Comparison of ENCODE assay signal across 10 mouse cellular contexts in genomic region chr9:27289543-27290308, GRCm38 (mm10). TPM values are rescaled to one million over a fixed set of nuclear protein-coding genes. Genes with fewer than 3 reads are reported as not detected.
DNase-seq lines count a peak whose midpoint lies in the region; ATAC-seq lines count a peak whose summit lies in the region.
"Had no signal": no experiment of that assay in that cellular context is flagged by ENCODE, and none has a peak within 500 bp of the region (broad histone marks: within the 10 kb centered on the region; RNA-seq: fewer than 3 reads in every experiment).

No protein-coding gene starts in this region.

- 0 out of 2 replicates have a peak overlapping the region, but pooled peaks have one; percentile 10 for H3K9ac ChIP-seq in heart, embryonic 11.5 days (ENCODE audit: low read depth, low read length)
- H3K9ac ChIP-seq in heart, embryonic 16.5 days (ENCODE audit: low read length), result peak overlapping the region; percentile 14; the same call in 1 of the 2 replicates
- no peak overlapping the region for H3K9ac ChIP-seq in midbrain, embryonic 11.5 days (ENCODE audit: low read length)

- ATAC-seq in heart, embryonic 11.5 days (replicated peaks; ENCODE audit: insufficient number of reproducible peaks, low FRiP score, low TSS enrichment), result no peak
- ATAC-seq in heart, embryonic 16.5 days (replicated peaks; ENCODE audit: extremely low read depth, insufficient read depth, low FRiP score), result peak; percentile 70
- ATAC-seq in midbrain, embryonic 11.5 days (ENCODE audit: low FRiP score), result peak; percentile 62; the same call in 1 of the 2 replicates

- peaks cover 15% of the 10 kb centered on the region for H3K4me1 ChIP-seq in heart, embryonic 11.5 days (ENCODE audit: control insufficient read depth, insufficient read depth, low read length)
- peaks cover 20% of the 10 kb centered on the region for H3K4me1 ChIP-seq in heart, embryonic 16.5 days (ENCODE audit: control insufficient read depth, insufficient read depth, low read length)
- H3K4me1 ChIP-seq in midbrain, embryonic 11.5 days (ENCODE audit: control insufficient read depth, insufficient read depth, low read length), result peaks cover 11% of the 10 kb centered on the region; the same call in 1 of the 2 replicates

- H3K27me3 ChIP-seq in heart, embryonic 11.5 days (ENCODE audit: control insufficient read depth, insufficient read depth, low read length), result peaks cover 3% of the 10 kb centered on the region; the same call in 1 of the 2 replicates
- H3K27me3 ChIP-seq in heart, embryonic 16.5 days (ENCODE audit: control insufficient read depth, insufficient read depth, low read length), result no peaks in the 10 kb centered on the region
- no peaks in the 10 kb centered on the region for H3K27me3 ChIP-seq in midbrain, embryonic 11.5 days (ENCODE audit: control insufficient read depth, insufficient read depth, low read length)

- DNase-seq in heart, adult 8-10 months (ENCODE audit: low spot score), result no peak
- peak; percentile 44 for DNase-seq in brain, adult 2 months (ENCODE audit: low read depth, low spot score)
- DNase-seq in midbrain, embryonic 11.5 days (ENCODE audit: low spot score, missing footprints), result peak; percentile 84
- DNase-seq in gastrocnemius, adult 18-20 months (ENCODE audit: low spot score), result no peak
- no peak for DNase-seq in thymus, adult 18-20 months
- DNase-seq in urinary bladder, postnatal 36 days (ENCODE audit: low spot score in 2 of 2), result no peak
- DNase-seq: cerebellum, adult 2 months; lung, postnatal 14 days had no signal

- no peak overlapping the region for H3K4me3 ChIP-seq in heart, embryonic 11.5 days (ENCODE audit: low read depth, low read length)
- H3K4me3 ChIP-seq in heart, embryonic 16.5 days (ENCODE audit: low read length), result no peak overlapping the region
- H3K4me3 ChIP-seq in midbrain, embryonic 11.5 days (ENCODE audit: low read depth, low read length), result no peak overlapping the region

- no peaks in the 10 kb centered on the region for H3K9me3 ChIP-seq in heart, embryonic 11.5 days (replicated peaks; ENCODE audit: control insufficient read depth, low read length)
- no peaks in the 10 kb centered on the region for H3K9me3 ChIP-seq in heart, embryonic 16.5 days (replicated peaks; ENCODE audit: control insufficient read depth, low read length)
- H3K9me3 ChIP-seq in midbrain, embryonic 11.5 days (ENCODE audit: control insufficient read depth, low read length), result no peaks in the 10 kb centered on the region

- H3K4me2 ChIP-seq in heart, embryonic 11.5 days, result peak overlapping the region; percentile 24
- peak overlapping the region; percentile 29; the same call in 1 of the 2 replicates for H3K4me2 ChIP-seq in heart, embryonic 16.5 days (ENCODE audit: low read depth, low read length)
- no peak overlapping the region for H3K4me2 ChIP-seq in midbrain, embryonic 11.5 days

- H3K27ac ChIP-seq in heart, embryonic 11.5 days (ENCODE audit: low read depth, low read length), result peak overlapping the region; percentile 50; the same call in 1 of the 2 replicates
- H3K27ac ChIP-seq in heart, embryonic 16.5 days (ENCODE audit: low read length), result peak overlapping the region; percentile 70
- H3K27ac ChIP-seq in midbrain, embryonic 11.5 days (ENCODE audit: low read depth, low read length), result no peak overlapping the region

- H3K36me3 ChIP-seq in heart, embryonic 11.5 days (ENCODE audit: control insufficient read depth, insufficient read depth, low read length), result no peaks in the 10 kb centered on the region
- no peaks in the 10 kb centered on the region for H3K36me3 ChIP-seq in heart, embryonic 16.5 days (ENCODE audit: control insufficient read depth, insufficient read depth)
- no peaks in the 10 kb centered on the region for H3K36me3 ChIP-seq in midbrain, embryonic 11.5 days (ENCODE audit: control insufficient read depth, insufficient read depth, low read length)

- 38% methylated on average over 7 of the region's 7 CpGs for WGBS in heart, embryonic 11.5 days (ENCODE audit: insufficient replicate concordance)
- WGBS in heart, embryonic 16.5 days, result 20% methylated on average over 7 of the region's 7 CpGs
- WGBS in midbrain, embryonic 11.5 days, result 53% methylated on average over 7 of the region's 7 CpGs

RNA-seq across cellular contexts. Expression of gene Igsf9b, which starts 9.3 kb away (rescaled TPM):
- 1.7 and 2.8 TPM in 2 replicates for polyA plus RNA-seq in heart, embryonic 11.5 days (2014; fragmentation: Nextera tagmentation; extraction: Ambion mirVana)
- 1 to 10 TPM; 3.7 to 4.9 (median 4.4) TPM for total RNA-seq in heart, adult 8-10 months (2022)
- polyA plus RNA-seq in heart, embryonic 16.5 days (2015; fragmentation: Nextera tagmentation; extraction: Ambion mirVana), result 3.5 and 4.0 TPM in 2 replicates
- polyA plus RNA-seq in midbrain, embryonic 11.5 days (2014; fragmentation: Nextera tagmentation; extraction: Ambion mirVana), result 4.2 and 5.2 TPM in 2 replicates
- 1 to 10 TPM in 1 of 2 experiments, under 1 TPM in 1; 0.78 to 1.4 TPM for total RNA-seq in gastrocnemius, adult 18-20 months (2021)

Comparison
In these comparisons a context has a peak if more than half of its experiments do, and no peak if none do; other contexts are left out.
1. DNase-seq: peak in brain, adult 2 months (single experiment) and midbrain, embryonic 11.5 days (single experiment); none in heart, adult 8-10 months (single experiment), gastrocnemius, adult 18-20 months (single experiment), thymus, adult 18-20 months (0 of 2) and urinary bladder, postnatal 36 days (0 of 2).